Mouse (Mus musculus) CH12.LX (cell line): ENCODE measurements around the gene Ahnak. TPM values are rescaled to one million over a fixed set of nuclear protein-coding genes. Genes with fewer than 3 reads are reported as not detected.

Experiments
- DNase-seq: peaks from one replicate; pipeline ENCODE4 v3.0.0-alpha.2; 2013; ENCODE audit errors: extremely low read depth
- H3K27ac ChIP-seq: 2 replicates; pipeline ENCODE4 v1.5.1; 2012; ENCODE audit warnings: low read depth, mild to moderate bottlenecking, control low read depth, moderate library complexity; ENCODE audit not compliant: insufficient read depth
- H3K27me3 ChIP-seq: replicated peaks from 2 replicates; pipeline ENCODE3; 2012; ENCODE audit warnings: inconsistent platforms
- H3K36me3 ChIP-seq, 2 experiments: replicated peaks in 1 of 2; 2 replicates each; pipeline versions ENCODE3 to v1.6.1; 2012; ENCODE audit warnings: inconsistent platforms in 1 of 2, low read length in 1 of 2, mild to moderate bottlenecking in 1 of 2, mixed read lengths in 1 of 2, moderate library complexity in 1 of 2; ENCODE audit not compliant: control insufficient read depth in 1 of 2, insufficient read depth in 1 of 2
- H3K4me1 ChIP-seq, 2 experiments: 2 replicates each; pipeline ENCODE4 v1.6.1; 2012; ENCODE audit warnings: inconsistent platforms in 1 of 2, moderate library complexity in 1 of 2; ENCODE audit not compliant: insufficient read depth in 2 of 2, control insufficient read depth in 1 of 2
- H3K4me2 ChIP-seq: 2 replicates; pipeline ENCODE4 v1.6.1; 2012; ENCODE audit warnings: low read depth, mild to moderate bottlenecking, control low read depth; ENCODE audit not compliant: poor library complexity, insufficient read depth, severe bottlenecking
- H3K4me3 ChIP-seq, 3 experiments: fragments of 150-350 bp in 1 of 3; sonication (generic) in 1 of 3; replicated peaks in 1 of 3; 2 replicates each; pipeline versions ENCODE3 to v1.5.1; 2011 to 2012; ENCODE audit warnings: low read depth in 2 of 3, low read length in 2 of 3, mild to moderate bottlenecking in 2 of 3, moderate library complexity in 2 of 3, control low read depth in 1 of 3, improper control_type of control experiment in 1 of 3, inconsistent platforms in 1 of 3, mixed read lengths in 1 of 3; ENCODE audit not compliant: poor library complexity in 1 of 3
- H3K79me2 ChIP-seq: replicated peaks from 2 replicates; pipeline ENCODE4 v1.6.1; 2012; ENCODE audit warnings: mild to moderate bottlenecking, moderate library complexity; ENCODE audit not compliant: control insufficient read depth, poor library complexity, insufficient read depth, severe bottlenecking; ENCODE audit errors: extremely low read depth
- H3K9ac ChIP-seq: 2 replicates; pipeline ENCODE4 v1.6.1; 2012; ENCODE audit warnings: low read depth, mild to moderate bottlenecking, control low read depth, moderate library complexity; ENCODE audit not compliant: insufficient read depth
- H3K9me3 ChIP-seq: replicated peaks from 2 replicates; pipeline ENCODE3; 2012; ENCODE audit warnings: low read length, inconsistent platforms, mixed read lengths
- BHLHE40 ChIP-seq: IDR thresholded peaks from 2 replicates; pipeline ENCODE4 v1.6.1; 2011; ENCODE audit warnings: mild to moderate bottlenecking, low read depth, low read length, improper control_type of control experiment
- CHD1 ChIP-seq: IDR thresholded peaks from 2 replicates; pipeline ENCODE4 v1.6.1; 2012; ENCODE audit warnings: low read depth, low read length, improper control_type of control experiment, inconsistent platforms
- CHD2 ChIP-seq: IDR thresholded peaks from 2 replicates; pipeline ENCODE4 v1.6.1; 2011; ENCODE audit warnings: low read length, improper control_type of control experiment
- CTCF ChIP-seq, 2 experiments: IDR thresholded peaks in 1 of 2; conservative IDR thresholded peaks in 1 of 2; 2 replicates each; pipeline ENCODE4 v1.5.1; 2011 to 2012; ENCODE audit warnings: low read depth in 2 of 2, low read length in 2 of 2, improper control_type of control experiment in 1 of 2, inconsistent platforms in 1 of 2, mild to moderate bottlenecking in 1 of 2, moderate library complexity in 1 of 2
- E2F4 ChIP-seq: IDR thresholded peaks from 2 replicates; pipeline ENCODE4 v1.6.1; 2011; ENCODE audit warnings: low read depth, low read length, improper control_type of control experiment; ENCODE audit not compliant: insufficient replicate concordance
- ELF1 ChIP-seq: IDR thresholded peaks from 2 replicates; pipeline ENCODE4 v1.6.1; 2014; ENCODE audit warnings: low read depth, mild to moderate bottlenecking, inconsistent platforms, low read length, improper control_type of control experiment
- EP300 ChIP-seq: IDR thresholded peaks from 2 replicates; pipeline ENCODE4 v1.6.1; 2011; ENCODE audit warnings: low read length, improper control_type of control experiment
- ETS1 ChIP-seq: conservative IDR thresholded peaks from 2 replicates; pipeline ENCODE4 v1.6.1; 2012; ENCODE audit warnings: low read depth, mild to moderate bottlenecking, inconsistent platforms, low read length, improper control_type of control experiment, moderate library complexity
- GABPA ChIP-seq: IDR thresholded peaks from 2 replicates; pipeline ENCODE4 v1.6.1; 2012; ENCODE audit warnings: low read depth, low read length, improper control_type of control experiment, inconsistent platforms; ENCODE audit not compliant: insufficient replicate concordance
- HCFC1 ChIP-seq: IDR thresholded peaks from 2 replicates; pipeline ENCODE4 v1.6.1; 2012; ENCODE audit warnings: low read depth, mild to moderate bottlenecking, inconsistent platforms, low read length, improper control_type of control experiment
- IRF4 ChIP-seq: IDR thresholded peaks from 2 replicates; pipeline ENCODE4 v1.6.1; 2014; ENCODE audit warnings: low read depth, mild to moderate bottlenecking, inconsistent platforms, low read length, improper control_type of control experiment
- JUN ChIP-seq: IDR thresholded peaks from 2 replicates; pipeline ENCODE4 v1.6.1; 2011; ENCODE audit warnings: low read depth, mild to moderate bottlenecking, low read length, improper control_type of control experiment, moderate library complexity; ENCODE audit not compliant: insufficient read depth
- JUND ChIP-seq: conservative IDR thresholded peaks from 2 replicates; pipeline ENCODE4 v1.6.1; 2011; ENCODE audit warnings: low read depth, low read length, improper control_type of control experiment
- KAT2A ChIP-seq: IDR thresholded peaks from 2 replicates; pipeline ENCODE4 v1.6.1; 2012; ENCODE audit warnings: low read length, improper control_type of control experiment, inconsistent platforms; ENCODE audit not compliant: insufficient replicate concordance
- MAFK ChIP-seq: IDR thresholded peaks from 2 replicates; pipeline ENCODE4 v1.6.1; 2011; ENCODE audit warnings: low read length, improper control_type of control experiment; ENCODE audit not compliant: insufficient replicate concordance
- MAX ChIP-seq: IDR thresholded peaks from 2 replicates; pipeline ENCODE4 v1.6.1; 2011; ENCODE audit warnings: low read length, improper control_type of control experiment
- MAZ ChIP-seq: IDR thresholded peaks from 2 replicates; pipeline ENCODE4 v1.6.1; 2012; ENCODE audit warnings: low read depth, mild to moderate bottlenecking, inconsistent platforms, low read length, improper control_type of control experiment, moderate library complexity
- MEF2A ChIP-seq: IDR thresholded peaks from 2 replicates; pipeline ENCODE4 v1.6.1; 2014; ENCODE audit warnings: low read depth, mild to moderate bottlenecking, inconsistent platforms, low read length, improper control_type of control experiment, borderline replicate concordance
- MXI1 ChIP-seq: IDR thresholded peaks from 2 replicates; pipeline ENCODE4 v1.6.1; 2011; ENCODE audit warnings: mild to moderate bottlenecking, low read depth, low read length, improper control_type of control experiment
- MYC ChIP-seq: IDR thresholded peaks from 2 replicates; pipeline ENCODE4 v1.6.1; 2011; ENCODE audit warnings: low read depth, mild to moderate bottlenecking, improper control_type of control experiment, low read length
- NELFE ChIP-seq: IDR thresholded peaks from 2 replicates; pipeline ENCODE4 v1.6.1; 2011; ENCODE audit warnings: low read depth, low read length, improper control_type of control experiment
- NRF1 ChIP-seq: IDR thresholded peaks from 2 replicates; pipeline ENCODE4 v1.6.1; 2014; ENCODE audit warnings: low read depth, mild to moderate bottlenecking, inconsistent platforms, low read length, improper control_type of control experiment, moderate library complexity
- PAX5 ChIP-seq: IDR thresholded peaks from 2 replicates; pipeline ENCODE4 v1.6.1; 2012; ENCODE audit warnings: low read length, inconsistent platforms, mixed read lengths
- POLR2A ChIP-seq: IDR thresholded peaks from 2 replicates; pipeline ENCODE4 v1.6.1; 2011; ENCODE audit warnings: low read depth, mild to moderate bottlenecking, improper control_type of control experiment, low read length
- POLR2AphosphoS2 ChIP-seq: IDR thresholded peaks from 2 replicates; pipeline ENCODE4 v1.6.1; 2011; ENCODE audit warnings: low read depth, low read length, improper control_type of control experiment
- RAD21 ChIP-seq: IDR thresholded peaks from 2 replicates; pipeline ENCODE4 v1.6.1; 2011; ENCODE audit warnings: low read depth, mild to moderate bottlenecking, low read length, improper control_type of control experiment, moderate library complexity
- RCOR1 ChIP-seq: conservative IDR thresholded peaks from 2 replicates; pipeline ENCODE4 v1.6.1; 2012; ENCODE audit warnings: low read depth, mild to moderate bottlenecking, inconsistent platforms, low read length, improper control_type of control experiment
- SIN3A ChIP-seq: IDR thresholded peaks from 2 replicates; pipeline ENCODE4 v1.6.1; 2012; ENCODE audit warnings: low read length, improper control_type of control experiment, inconsistent platforms
- SMC3 ChIP-seq: IDR thresholded peaks from 2 replicates; pipeline ENCODE4 v1.6.1; 2011; ENCODE audit warnings: low read depth, low read length, improper control_type of control experiment
- TBP ChIP-seq: conservative IDR thresholded peaks from 2 replicates; pipeline ENCODE4 v1.6.1; 2011; ENCODE audit warnings: low read depth, low read length, improper control_type of control experiment
- TCF12 ChIP-seq: IDR thresholded peaks from 2 replicates; pipeline ENCODE4 v1.6.1; 2014; ENCODE audit warnings: low read depth, mild to moderate bottlenecking, inconsistent platforms, low read length, improper control_type of control experiment
- UBTF ChIP-seq: IDR thresholded peaks from 2 replicates; pipeline ENCODE4 v1.6.1; 2012; ENCODE audit warnings: low read depth, mild to moderate bottlenecking, inconsistent platforms, low read length, improper control_type of control experiment, moderate library complexity
- USF1 ChIP-seq: IDR thresholded peaks from 2 replicates; pipeline ENCODE4 v1.6.1; 2014; ENCODE audit warnings: low read depth, mild to moderate bottlenecking, inconsistent platforms, low read length, improper control_type of control experiment
- USF2 ChIP-seq: conservative IDR thresholded peaks from 2 replicates; pipeline ENCODE4 v1.6.1; 2011; ENCODE audit warnings: low read depth, low read length, improper control_type of control experiment
- ZC3H11A ChIP-seq: IDR thresholded peaks from 2 replicates; pipeline ENCODE4 v1.6.1; 2012; ENCODE audit warnings: low read depth, mild to moderate bottlenecking, inconsistent platforms, low read length, improper control_type of control experiment
- ZKSCAN1 ChIP-seq: IDR thresholded peaks from 2 replicates; pipeline ENCODE4 v1.6.1; 2012; ENCODE audit warnings: low read depth, inconsistent platforms, low read length, improper control_type of control experiment, borderline replicate concordance
- ZMIZ1 ChIP-seq: IDR thresholded peaks from 2 replicates; pipeline ENCODE4 v1.6.1; 2012; ENCODE audit warnings: low read depth, mild to moderate bottlenecking, inconsistent platforms, low read length, improper control_type of control experiment
- ZNF384 ChIP-seq: IDR thresholded peaks from 2 replicates; pipeline ENCODE4 v1.6.1; 2012; ENCODE audit warnings: low read depth, low read length, improper control_type of control experiment, inconsistent platforms
- dilution Hi-C: fragments of 300-500 bp; cut with MboI; formaldehyde crosslinking; loops from 2 replicates; pipeline ENCODE4 v1.14.3; 2020; ENCODE audit warnings: low sequenced_read_pairs; ENCODE audit not compliant: extremely low pct_unique_long_range_greater_than_20kb, extremely low pct_ligation_motif_present
- in situ Hi-C: fragments of 300-500 bp; cut with MboI; formaldehyde crosslinking; loops from 3 replicates; pipeline ENCODE4 v1.14.3; 2019; ENCODE audit warnings: low sequenced_read_pairs, low pct_ligation_motif_present, low pct_unique_long_range_greater_than_20kb, mixed read lengths
- polyA plus RNA-seq: library from polyadenylated mRNA; unstranded; fragments of >175 nt; gene quantifications from 2 replicates; pipeline ENCODE4 v1.2.1, GENCODE M21; 2012; ENCODE audit warnings: low read depth; ENCODE audit not compliant: insufficient read length
- total RNA-seq, 2 experiments: library from RNA; depleted of rRNA; stranded (reverse); fragments of 300-350 nt in 1 of 2; fragments of >200 nt in 1 of 2; gene quantifications; 2 replicates each; pipeline ENCODE4 v1.2.3; 2012 to 2014

The Ahnak gene
- total and polyA plus RNA-seq, 3 experiments = 1.7 to 21.7 (median 1.8) TPM

DNA sequence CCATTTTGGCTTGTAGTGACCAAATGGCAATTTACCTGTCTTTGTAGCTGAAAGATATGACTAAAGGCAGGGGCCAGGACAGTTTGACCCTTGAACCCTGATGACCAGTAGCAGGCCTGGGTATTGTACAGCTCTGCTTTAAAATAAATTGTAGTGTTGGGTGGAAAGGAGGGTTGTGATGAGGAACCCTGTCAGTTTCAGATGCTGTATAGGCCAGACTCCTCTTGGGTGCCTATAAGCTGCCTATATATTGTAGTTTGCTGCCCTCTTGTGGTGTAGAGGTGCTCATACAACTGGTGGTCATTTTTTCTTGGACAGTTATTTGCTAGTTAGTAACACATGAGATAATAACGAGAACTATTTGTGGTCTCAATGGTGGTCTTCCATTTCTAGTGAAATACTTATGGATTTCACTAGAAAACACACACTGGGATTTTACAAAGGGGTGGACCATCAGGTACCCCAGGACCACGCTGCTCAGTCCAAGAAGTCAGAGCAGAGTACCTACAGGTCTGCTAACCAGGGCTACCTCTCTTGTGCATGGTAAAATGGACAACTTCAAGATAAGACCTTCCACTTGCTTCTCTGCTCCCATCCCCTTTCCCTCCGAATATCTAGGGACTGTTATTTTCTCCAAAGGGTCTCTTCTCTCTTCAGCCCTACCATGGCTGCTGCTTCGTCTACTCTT is 121.2 kb downstream of the Ahnak start:
- no peaks in the 10 kb centered on the region for H3K9me3 ChIP-seq
- peaks cover 0 to 22% of the 10 kb centered on the region in 2 experiments; a peak in 2 of 4 replicates for H3K4me1 ChIP-seq
- peak; percentile 82 for DNase-seq
- H3K27ac ChIP-seq = no peak overlapping the region
- peaks cover 22 to 38% of the 10 kb centered on the region in 2 experiments for H3K36me3 ChIP-seq
- in situ Hi-C loops = loop anchor here (25.0 kb wide), 1 partner anchor 373 kb away; the partner anchor contains the start of genes 1700092M07Rik, Stx5a and Wdr74
- no peaks in the 10 kb centered on the region for H3K79me2 ChIP-seq
- dilution Hi-C loops = no loop called here
- H3K4me3 ChIP-seq = no peak overlapping the region
- H3K27me3 ChIP-seq = no peaks in the 10 kb centered on the region
- H3K9ac ChIP-seq = no peak overlapping the region
- no peak for TF ChIP-seq TCF12
- peak; percentile 54 for TF ChIP-seq ZNF384
- TF ChIP-seq POLR2AphosphoS2 = no peak
- TF ChIP-seq PAX5 = no peak
- peak; percentile 45; the same call in 1 of the 2 replicates for TF ChIP-seq IRF4
- TF ChIP-seq NRF1 = no peak
- no peak; the same call in 1 of the 2 replicates for TF ChIP-seq MYC
- no peak for TF ChIP-seq USF2
- no peak for TF ChIP-seq BHLHE40
- no peak for TF ChIP-seq ZMIZ1
- TF ChIP-seq KAT2A = no peak
- no peak for TF ChIP-seq USF1
- no peak for TF ChIP-seq ETS1
- no peak for TF ChIP-seq POLR2A
- TF ChIP-seq HCFC1 = no peak
- TF ChIP-seq JUN = no peak
- no peak for TF ChIP-seq CHD2
- no peak for TF ChIP-seq ELF1
- no peak; the same call in none of the 2 replicates for TF ChIP-seq RAD21
- TF ChIP-seq GABPA = no peak
- TF ChIP-seq CHD1 = no peak
- no peak for TF ChIP-seq ZKSCAN1
- TF ChIP-seq TBP = no peak
- TF ChIP-seq MAFK = 0 out of 2 replicates have a peak, but pooled peaks have one; percentile 42
- TF ChIP-seq ZC3H11A = peak; percentile 87
- TF ChIP-seq MEF2A = no peak
- TF ChIP-seq JUND = peak; percentile 58
- no peak for TF ChIP-seq MAX
- TF ChIP-seq MAZ = no peak
- TF ChIP-seq UBTF = no peak
- TF ChIP-seq NELFE = 0 out of 2 replicates have a peak, but pooled peaks have one; percentile 31
- TF ChIP-seq EP300 = no peak
- TF ChIP-seq RCOR1 = no peak
- TF ChIP-seq MXI1 = no peak
- peak; percentile 79 to 98 for TF ChIP-seq CTCF (conservative IDR thresholded peaks at IDR 0.05 in 1 of 2, IDR thresholded peaks at IDR 0.05 in 1 of 2; ENCODE audit: low read depth in 2 of 2, low read length in 2 of 2)
- no peak for TF ChIP-seq E2F4
- TF ChIP-seq SIN3A = peak; percentile 73; the same call in 1 of the 2 replicates
- TF ChIP-seq SMC3 = peak; percentile 95
- no peak overlapping the region for H3K4me2 ChIP-seq
